Mouse (Mus musculus): Measurements from ENCODE around the gene Gas8.

DNA sequence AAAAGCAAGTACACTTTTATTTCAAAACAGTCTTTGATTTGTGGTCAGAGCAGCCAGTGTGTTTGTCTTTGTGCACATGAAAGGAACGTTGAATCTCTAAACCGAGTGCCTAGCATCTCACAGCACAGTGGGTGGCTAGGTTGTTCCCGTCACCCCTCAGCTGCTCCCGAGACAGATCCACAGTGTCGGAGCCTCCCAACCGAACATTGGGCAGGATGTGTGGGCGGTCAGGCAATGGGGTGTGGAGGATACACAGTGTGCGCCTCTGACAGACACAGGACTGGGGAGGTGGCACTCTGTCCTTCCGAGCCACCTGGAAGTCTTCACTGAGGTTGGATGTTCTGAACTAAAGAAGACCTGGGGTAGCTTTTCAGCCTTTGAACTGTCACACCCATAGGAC is 12.9 kb upstream of the Gas8 start:
- TF ChIP-seq CTCF (IDR thresholded peaks at IDR 0.05; ENCODE audit: low read depth) (no peak), EP300 (optimal IDR thresholded peaks at IDR 0.05) (no peak)
